Mouse (Mus musculus) embryo, embryonic 11.5 days (tissue): ENCODE results near the gene Mfsd13b.
A peak's percentile ranks its signal among the peaks of the same experiment; 100 is the strongest.
"Not testable (repeated sequence)": the region's sequence is repeated elsewhere in the genome, so short reads cannot be mapped to it uniquely, and the experiment has no call there.

Experiments used
- DNase-seq: peaks from one replicate; pipeline ENCODE4 v3.0.0-alpha.2; 2012; ENCODE audit warnings: low read depth, low spot score

Gene Mfsd13b

GRCm38 (mm10) chr7:120982200-120982841, at the start of gene Mfsd13b, which contains the start of gene Cdr2:
Gene Mfsd13b, plus strand, starts transcription at chr7:120982509.
Gene Cdr2, minus strand, starts transcription at chr7:120982312.
- DNase-seq = peak; percentile 99

DNA sequence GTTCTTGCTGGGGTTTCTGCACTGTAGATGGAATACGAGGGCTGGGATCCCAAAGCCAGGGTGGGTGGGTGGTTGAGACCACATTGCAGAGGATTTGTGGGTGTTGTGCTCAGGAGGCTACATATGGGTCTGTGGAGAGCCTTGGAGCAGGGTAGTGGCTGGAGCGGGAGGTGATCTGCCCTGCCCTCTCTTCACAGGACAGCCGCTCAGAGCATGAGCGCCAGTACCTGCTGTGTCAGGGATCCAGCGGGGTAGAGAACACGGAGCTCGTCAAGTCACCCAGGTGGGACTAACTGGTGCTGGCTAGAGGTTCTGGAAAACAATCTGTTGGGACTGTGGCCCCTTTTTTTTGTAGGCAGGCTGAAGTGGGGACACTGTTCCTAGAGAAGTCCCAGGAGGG, 49.2 kb upstream of the Mfsd13b start:
- DNase-seq = no peak

DNA sequence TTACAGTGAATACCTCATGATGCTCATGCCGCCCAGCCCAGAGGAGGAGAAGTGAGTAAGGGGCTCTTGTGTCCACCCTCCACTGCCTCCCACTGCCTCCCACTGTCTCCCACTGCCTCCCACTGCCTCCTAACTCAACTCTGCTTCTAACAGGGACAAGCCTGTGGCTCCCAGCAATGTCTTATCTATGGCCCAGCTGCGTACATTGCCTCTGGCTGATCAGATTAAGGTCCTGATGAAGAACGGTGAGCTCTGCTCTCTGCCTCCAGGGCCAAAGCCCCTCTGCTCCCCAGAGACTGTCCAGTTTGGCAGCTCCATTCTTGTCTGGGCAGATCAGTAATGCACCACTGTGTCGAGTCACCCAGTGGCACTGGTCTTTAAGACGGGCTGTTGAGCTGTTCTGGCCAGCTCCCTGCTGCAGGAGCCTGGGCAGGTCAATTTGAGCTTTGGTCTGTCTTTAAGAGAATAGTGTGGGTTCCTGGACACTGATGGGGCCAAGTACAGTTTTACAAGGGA, 48.6 kb upstream of the Mfsd13b start:
- DNase-seq = no peak

DNA sequence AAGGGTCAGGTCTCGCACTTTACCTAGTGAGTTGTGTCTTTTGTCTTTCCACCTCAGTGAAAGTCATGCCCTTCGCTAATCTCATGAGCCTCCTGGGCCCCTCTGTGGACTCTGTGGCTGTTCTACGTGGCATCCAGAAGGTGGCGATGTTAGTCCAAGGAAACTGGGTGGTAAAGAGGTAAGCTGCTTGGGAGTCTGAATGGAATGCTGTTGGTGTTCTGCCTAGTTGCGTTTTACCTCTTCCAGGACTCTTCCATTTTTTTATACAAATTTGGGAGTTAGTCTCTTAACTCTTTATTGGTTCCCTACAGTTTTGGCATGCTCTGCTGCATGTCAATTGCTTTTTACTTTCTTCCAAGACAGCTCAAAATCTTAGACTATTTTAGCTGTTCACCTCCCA, 47.6 kb upstream of the Mfsd13b start:
- DNase-seq = peak; percentile 48

GRCm38 (mm10) chr7:120936522-120936921, 45.8 kb upstream of the Mfsd13b start:
- DNase-seq = no peak

GRCm38 (mm10) chr7:120938206-120938605, 44.1 kb upstream of the Mfsd13b start:
- no peak for DNase-seq

GRCm38 (mm10) chr7:120940343-120940742, 42.0 kb upstream of the Mfsd13b start:
- DNase-seq = no peak

- no peak for DNase-seq
Observed at GRCm38 (mm10) chr7:120941214-120941613, 41.1 kb upstream of the Mfsd13b start.

GRCm38 (mm10) chr7:120942506-120942905, 39.8 kb upstream of the Mfsd13b start:
- DNase-seq = no peak

- DNase-seq = no peak
Observed at GRCm38 (mm10) chr7:120943936-120944509, 38.3 kb upstream of the Mfsd13b start.

- DNase-seq = not testable (repeated sequence)
Observed at GRCm38 (mm10) chr7:120953591-120953990, 28.7 kb upstream of the Mfsd13b start.

GRCm38 (mm10) chr7:120960116-120960515, 22.2 kb upstream of the Mfsd13b start:
- DNase-seq = no peak

DNA sequence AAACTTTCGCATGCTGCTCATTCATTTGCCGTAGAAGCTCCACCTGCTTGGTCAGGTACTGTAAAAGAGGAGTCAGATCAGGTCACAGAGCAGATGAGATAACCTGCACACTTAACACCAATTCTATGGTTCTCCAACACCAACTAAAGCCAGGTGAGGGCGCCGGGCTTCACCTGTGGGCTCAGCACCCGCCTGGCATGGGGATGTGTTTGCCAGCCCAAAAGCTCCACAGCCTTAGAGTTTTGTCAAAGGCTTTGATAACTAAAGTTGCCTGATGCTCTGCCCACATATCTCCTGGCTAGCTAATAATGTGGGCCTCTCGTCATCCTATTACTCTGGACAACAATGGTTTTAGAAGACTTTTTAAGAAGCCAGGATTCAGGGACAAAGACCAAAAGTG, 21.7 kb upstream of the Mfsd13b start:
- no peak for DNase-seq

DNA sequence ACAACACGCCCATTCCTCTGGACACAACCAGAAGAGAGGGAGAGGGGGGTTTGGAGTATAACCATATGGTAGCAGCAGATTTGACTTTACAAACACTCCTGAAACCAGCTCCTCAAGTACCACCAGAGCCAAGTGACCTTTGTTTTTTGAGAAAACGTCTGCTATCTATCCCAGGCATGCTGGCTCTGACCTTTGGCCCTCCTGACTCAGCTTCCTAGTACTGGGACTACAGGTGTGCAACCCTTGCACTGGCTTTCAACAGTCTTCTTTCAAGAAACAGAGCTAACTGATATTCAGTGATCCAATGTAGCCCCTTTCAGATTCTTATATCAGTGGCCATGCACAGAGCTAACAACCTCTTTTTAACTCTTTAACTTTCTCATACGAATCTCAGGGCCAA, 20.4 kb upstream of the Mfsd13b start:
- no peak for DNase-seq

DNA sequence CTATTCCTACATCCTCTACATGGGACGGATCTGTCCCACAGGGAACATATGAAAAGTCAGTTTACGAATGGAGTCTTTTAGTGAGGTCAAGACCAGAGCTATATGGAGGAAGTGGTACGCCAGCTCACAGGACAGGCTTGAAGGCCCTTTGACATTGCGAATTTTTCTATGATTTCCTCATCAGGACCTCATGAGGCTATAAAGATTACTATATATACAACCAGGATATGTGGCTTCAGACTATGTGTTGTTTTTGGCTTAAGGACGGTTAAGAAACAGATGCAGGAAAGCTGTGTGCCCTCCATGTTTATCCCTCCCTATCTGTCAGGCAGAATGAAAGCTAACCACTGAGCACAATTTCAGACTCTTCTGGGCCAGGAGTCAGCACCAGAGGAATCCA, 19.2 kb upstream of the Mfsd13b start:
- DNase-seq = no peak

DNA sequence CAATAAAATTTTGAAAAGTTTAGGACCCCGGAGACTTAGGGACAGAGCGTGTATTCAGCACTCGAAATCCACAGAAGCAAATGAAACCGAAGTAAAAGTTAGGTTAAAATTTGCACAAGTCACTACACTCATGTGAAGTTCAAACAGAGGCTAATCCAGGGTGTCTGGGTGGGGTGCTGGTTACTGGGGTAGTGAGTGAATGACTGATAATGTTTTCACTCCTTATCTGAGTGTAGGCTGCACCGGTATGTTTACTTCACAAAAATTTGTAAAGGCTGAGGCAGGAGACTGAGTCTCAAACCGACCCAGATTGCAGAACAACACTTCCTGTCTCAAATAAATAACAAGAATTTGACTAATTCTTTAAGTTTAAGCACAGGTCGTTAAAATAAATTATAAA, 13.1 kb upstream of the Mfsd13b start:
- DNase-seq = no peak

DNA sequence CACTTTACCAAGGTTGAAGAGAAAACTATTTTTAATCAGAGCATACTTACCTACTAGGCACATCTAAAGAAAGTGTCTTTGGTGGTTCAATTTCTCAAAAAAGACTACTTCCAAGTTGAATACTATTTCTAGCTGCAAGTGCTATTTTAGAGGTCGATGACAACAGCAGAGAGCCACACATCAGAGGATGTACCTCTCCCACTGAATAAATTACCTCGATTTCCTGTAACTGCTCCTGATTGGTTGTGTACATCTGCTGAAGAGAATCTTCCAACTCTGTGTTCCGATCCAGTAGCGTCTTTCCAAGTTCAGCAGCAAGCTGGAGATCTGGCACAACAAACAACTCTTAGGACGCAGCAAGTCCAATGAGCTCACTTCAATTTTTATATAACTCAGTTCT, 12.2 kb upstream of the Mfsd13b start:
- DNase-seq = no peak

- not testable (repeated sequence) for DNase-seq
Observed at GRCm38 (mm10) chr7:120972471-120972870, 9.8 kb upstream of the Mfsd13b start.

DNA sequence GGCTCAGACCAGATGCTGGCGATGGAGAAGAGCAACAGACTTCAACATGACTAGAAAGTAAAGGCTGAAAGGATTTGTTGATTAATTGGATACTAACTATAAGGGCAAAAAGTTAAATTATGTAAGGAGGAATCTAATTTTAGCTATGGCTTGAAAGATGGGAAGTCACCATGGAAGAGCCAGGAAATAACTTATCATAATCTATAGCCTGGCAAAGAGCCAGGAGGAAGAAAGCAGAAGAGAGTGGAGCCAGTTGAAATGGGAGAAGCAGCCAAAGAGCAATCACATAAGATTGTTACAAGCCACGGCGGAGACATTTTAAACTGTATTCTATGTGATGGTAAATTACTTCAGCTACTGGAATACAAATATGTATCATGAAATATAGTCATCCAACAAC, 8.3 kb upstream of the Mfsd13b start:
- no peak for DNase-seq

GRCm38 (mm10) chr7:120977063-120977462, 5.2 kb upstream of the Mfsd13b start:
- no peak for DNase-seq

GRCm38 (mm10) chr7:120980041-120980440, 2.3 kb upstream of the Mfsd13b start:
- no peak for DNase-seq

DNA sequence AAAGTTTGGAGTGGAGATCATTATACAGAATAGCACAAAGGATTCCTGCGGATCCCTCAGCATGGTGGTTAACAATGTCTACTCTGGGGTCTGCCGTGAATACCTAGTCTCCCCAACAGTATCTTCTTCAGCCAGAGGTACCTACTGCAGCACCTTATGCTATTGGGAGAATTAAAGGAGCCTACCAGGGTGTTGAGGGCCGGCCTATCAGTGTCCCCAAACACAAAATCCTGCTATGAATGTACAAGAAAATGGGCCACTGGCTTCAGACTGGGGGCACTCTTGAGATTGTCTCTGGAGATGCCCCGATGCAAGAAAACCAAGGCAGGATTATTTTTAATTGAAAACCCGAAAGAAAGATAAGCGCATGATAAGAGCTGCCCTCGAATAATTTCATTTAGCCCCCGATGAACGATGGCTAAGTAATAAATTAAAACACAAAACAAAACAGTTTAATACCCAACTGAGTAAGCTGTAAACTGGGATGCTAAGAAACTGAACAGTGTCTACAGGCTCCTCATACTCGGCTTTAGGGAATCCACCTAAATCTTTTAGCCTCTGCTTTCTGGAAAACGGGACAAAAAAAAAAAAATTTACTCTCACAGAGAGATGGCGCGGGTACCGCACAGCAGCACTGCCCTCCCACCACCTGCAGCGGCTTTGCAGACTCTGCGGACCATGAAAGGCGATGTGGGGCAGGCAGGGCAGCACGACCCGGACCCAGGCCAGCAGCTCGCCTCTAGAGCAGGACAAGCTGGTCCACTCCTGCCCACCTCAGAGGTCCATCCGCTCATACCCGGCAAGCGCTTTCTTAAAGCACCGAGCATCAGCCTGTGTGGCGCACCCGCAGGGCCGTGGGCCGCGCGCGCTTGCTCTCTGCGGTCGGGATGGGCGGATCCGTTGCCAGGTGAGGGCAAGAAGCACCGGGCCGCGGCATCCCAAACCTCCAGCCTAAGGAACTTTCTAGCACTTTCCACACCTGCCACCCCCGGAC, 1.1 kb upstream of the Mfsd13b start:
- peak; percentile 29 for DNase-seq
